Mouse (Mus musculus) layer of hippocampus, adult 11-12 months (tissue): Measurements from ENCODE around the gene Pex26.
A peak's percentile ranks its signal among the peaks of the same experiment; 100 is the strongest.

ENCODE experiments used
- DNase-seq: peaks from one replicate; pipeline ENCODE4 v3.0.0; 2022; ENCODE audit warnings: low spot score

Gene Pex26

DNA sequence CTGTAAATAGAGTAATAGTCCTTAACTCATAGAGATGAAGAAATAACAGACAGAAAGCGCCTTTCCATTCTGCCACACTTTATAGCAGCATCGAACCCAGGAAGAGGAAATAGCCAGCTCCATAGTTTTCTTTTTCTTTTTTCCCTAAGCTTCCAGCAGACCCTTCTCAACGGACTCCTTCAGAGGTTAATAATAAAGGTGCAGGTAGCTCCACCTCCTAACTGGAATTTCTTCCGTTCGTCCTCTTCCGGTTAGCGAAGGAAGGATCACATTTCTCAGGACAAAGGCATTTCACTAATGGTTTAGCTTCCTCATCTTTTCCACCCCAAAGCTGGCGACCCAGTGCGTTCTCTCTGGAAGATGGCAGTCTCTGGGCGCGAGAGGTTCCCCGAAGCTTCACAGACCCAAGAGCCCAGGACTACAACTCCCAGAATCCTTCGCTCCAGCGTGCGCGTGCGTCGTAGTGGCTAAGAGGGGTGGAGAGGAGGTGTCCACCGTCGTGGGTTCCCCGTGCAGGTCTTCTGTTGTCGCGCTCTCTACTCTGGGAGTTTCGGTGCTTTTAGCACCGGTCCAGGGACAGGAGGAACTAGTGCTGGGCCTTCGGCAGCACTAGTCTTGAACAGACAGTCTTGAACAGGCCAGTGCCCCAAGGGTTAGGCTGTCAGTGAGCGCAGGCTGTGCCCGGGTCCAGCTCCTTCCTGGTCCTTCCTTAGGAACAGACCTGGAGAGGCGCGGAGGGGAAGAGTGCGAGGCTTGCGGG is at the start of gene Pex26:
TSS of gene Pex26 (plus strand) at position 254 of the 760 bp plus-strand sequence.
- peak; percentile 92 for DNase-seq

DNA sequence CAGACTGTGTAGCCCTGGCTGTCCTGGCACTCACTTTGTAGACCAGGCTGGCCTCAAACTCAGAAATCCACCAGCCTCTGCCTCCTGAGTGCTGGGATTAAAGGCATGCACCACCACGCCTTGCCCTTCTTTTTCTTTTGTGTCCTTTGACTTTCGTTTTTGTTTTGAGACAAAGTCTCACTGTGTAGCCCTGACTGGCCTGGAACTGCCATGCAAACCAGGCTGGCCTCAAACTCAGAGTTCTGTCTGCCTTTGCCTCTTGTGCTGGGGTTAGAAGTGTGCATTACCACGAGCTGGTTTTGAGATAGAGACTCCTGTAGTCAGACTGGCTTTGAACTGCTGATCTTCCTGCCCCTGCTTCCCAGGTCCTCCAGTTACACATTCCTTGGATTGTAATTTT is 49.2 kb upstream of the Pex26 start:
- no peak for DNase-seq

DNA sequence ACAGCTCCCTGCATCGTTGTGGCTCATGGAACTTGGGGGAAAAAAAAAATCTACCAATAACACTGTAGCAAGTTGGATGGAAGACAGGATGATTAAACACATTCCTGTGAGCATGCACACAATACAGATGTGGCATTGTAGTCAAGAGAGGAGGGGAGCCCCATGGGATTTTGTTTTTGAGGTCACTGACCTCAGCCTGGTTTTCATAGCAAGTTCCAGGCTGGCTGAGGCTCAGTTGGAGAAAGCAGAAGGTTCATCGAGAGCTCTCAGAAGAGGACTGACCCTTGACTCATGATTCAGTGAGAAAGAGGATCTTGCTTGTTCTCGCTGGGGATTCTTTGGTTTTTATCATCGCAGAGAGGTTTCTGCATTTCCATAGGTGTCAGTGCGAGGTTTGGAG is 48.6 kb upstream of the Pex26 start:
- no peak for DNase-seq

DNA sequence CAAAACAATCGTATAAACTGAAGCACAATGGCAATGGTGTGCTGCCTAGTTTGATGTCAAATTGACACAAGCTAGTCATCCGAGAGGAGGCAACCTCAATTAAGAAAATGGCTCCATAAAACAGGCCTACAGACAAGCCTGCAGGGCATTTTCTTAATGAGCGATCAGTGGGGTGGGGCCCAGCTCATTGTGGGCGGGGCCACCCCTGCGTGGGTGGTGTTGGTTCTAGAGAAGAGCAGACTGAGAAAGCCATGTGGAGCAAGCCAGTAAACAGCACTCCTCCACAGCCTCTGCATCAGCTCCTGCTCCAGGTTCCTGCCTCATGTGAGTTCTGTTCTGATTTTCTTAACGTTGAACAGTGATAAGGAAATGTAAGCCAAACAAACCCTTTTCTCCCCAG is 46.2 kb upstream of the Pex26 start:
- no peak for DNase-seq

DNA sequence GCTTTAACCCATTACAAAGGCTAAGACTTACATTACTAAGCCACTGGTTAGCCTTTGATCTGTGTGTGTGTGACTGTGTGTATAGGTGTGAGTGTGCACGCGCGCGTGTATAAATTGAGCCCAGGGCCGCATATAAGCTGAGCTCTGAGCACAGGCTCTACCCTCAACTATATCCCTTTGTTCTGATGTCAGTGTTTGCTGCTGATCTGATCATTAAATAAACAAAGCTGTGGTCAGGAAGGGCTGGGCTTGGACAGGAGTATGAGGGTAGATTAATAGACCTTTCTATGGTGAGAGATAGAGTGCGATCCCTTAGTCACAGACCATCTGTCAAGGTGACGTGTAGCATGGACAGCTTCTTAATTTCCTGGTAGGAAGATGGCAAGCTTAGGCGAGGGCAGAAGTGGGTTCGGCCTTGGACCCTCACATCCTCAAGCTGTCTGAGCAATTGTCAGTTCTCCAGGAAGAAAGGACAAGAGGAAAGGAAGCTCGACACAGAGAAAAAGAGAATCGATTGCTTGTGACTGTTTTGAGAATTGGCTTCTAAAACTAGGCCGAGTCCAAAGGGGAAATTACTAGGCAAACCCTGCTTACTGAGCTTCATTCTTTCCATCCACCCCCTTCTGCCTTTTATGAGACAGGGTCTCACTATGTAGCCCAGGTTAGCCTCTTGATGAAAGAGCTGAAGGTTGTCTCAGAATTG is 45.0 kb upstream of the Pex26 start:
- no peak for DNase-seq

DNA sequence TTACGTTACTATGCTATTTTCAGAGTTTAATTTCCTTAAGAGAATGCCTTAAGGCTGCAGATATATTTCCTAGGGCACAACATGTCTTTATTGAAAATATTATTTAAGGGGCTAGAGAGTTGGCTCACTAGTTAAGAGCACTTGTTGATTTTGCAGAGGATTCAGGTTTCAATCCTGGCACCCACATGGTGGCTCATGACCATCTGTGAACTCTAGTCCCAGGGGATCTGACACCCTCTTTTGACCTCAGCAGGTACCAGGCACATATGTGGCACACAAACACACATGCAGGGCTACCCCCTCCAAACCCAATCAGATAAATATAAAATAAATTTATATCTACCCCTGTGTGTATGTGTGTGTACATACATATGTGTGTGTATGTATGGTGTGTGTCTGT is 44.2 kb upstream of the Pex26 start:
- DNase-seq = no peak

DNA sequence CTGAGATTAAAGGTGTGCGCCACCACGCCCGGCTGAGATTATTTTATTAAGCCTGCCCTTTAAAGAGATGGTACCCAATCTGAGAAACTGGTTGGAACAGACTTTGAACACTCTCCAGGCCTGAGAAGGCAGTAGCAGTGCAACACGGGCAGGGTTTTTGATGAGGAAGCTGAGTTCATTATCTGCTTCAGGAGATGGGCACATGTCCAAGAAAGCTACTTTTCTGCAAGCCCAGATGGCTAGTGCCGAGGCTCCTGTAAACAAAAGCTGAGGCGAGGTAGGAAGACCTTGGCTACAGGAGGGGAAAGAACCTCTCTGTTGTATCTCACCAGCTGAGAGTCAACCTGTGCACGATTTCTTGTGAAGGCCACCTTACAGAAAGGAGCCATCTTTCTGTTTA is 41.2 kb upstream of the Pex26 start:
- DNase-seq = no peak

DNA sequence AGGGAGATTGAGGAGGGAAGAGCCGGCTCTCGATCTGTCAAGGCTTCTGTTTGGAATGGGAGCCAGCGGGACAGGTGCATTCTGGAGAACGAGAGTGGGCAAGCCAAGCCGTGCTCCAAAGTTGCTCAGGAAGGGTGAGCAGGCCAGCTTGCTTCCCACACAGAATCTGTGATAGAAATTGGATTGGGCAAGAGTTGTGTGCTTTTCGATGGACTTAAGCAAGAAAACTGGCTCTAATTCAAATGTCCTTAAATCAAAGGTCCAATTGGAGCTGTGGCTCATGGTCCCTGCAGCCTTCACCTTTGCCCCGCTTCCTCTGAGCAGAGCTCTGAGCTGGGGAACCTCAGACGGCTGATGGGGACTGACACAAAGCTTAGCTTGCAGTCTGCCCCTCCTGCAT is 40.0 kb upstream of the Pex26 start:
- DNase-seq = no peak

DNA sequence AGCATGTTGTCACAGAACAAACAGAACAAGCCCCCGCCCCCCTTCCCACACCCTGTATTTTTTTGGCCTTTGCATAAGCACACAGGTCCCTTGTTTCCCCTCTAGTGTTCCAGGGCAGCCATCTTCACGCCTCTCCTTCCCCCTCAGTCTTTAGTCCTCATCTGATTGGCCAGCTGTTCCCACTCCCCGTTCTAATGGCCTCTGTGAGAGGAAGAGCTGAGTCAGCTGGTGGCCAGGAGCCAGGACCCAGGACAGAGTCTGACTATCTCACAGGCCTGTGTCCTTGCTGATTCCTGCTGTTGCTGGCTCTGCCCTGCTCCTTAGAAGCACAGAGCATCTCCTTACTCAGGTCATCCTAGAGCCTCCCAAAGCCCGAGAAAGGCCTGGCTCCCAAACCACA is 39.4 kb upstream of the Pex26 start:
- no peak for DNase-seq

DNA sequence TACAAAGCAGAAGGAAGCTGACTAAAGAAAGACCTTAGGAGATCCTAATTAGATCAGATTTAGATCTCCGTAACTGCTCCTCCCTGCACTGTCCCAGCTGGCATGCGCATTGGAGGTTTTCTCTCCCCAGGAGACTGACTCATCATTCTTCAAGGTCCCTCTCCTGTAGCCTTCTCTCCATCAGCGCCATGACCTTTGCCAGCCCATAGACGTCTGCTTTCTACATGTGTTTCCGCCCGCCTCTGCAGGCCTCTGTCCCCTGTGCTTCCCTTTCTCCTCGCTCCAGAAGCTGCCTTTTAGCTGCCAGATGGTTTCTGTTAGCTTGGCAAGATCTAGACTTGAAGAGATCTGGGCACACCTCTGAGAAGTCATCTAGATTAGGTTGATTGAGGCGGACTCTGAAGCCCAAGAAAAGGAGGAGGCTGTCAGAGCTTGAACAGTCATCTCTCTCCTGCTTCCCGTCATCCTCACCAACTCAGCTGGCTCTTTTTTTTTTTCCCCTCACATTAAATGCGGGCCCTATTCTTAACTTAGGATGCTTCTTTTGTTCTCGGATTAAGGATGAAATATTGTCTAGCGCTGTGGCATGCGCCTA is 38.4 kb upstream of the Pex26 start:
- DNase-seq = no peak

DNA sequence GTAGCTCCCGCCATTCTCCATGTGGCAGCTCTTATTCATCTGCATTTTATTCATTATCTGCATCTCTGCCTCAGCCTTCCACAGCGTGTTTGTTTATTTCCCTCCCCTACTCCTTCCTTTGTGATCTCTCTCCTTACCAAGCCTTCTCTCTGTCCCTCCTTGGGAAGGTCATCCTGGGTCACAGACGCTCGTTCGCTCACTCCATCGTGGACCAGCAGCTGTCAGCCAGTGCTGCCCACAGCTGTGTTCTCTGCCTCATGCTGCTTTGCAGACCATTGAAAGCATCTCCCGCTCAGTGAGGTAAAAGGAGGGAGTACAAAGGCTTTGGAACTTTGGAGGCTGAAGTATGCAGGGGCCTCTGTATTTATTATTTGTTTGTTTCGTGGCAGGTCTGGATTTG is 37.6 kb upstream of the Pex26 start:
- no peak for DNase-seq

DNA sequence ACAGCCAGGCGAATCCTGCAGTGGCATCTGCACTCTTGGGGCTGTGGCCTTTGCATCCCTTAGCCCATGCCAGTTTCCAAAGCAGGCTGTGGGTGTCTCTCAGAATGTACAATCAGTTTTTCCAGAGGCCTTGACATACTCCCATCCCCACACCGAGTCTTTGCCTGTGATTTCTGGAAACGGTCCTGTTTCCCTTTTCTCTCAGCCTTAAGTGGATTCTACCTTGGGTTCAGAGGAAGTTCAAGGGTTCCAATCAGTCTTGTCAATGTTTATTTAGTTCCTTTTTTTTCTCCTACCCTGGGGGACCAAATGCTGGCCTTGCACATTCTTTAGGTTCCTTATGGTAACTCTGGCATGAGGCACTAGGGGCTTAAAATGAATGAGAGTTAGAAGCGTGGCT is 36.7 kb upstream of the Pex26 start:
- DNase-seq = no peak

DNA sequence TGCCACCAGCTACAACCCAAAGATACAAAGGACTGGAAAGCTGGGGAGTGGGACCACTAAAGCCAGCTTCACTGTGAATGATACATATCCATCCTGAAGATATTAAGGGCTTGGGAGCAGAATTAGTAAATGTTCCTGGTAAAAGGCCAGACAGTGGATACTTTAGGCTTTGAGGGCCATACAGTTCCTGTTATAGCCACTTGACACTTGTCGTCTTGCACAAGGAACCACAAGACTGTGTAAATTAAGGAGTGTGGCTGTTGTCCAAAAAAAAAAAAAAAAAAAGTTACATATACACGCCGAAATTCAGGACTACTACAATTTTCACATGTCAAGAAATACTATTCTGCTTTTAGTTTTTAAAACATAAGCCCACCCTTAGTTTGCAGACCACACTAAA is 35.1 kb upstream of the Pex26 start:
- no peak for DNase-seq

DNA sequence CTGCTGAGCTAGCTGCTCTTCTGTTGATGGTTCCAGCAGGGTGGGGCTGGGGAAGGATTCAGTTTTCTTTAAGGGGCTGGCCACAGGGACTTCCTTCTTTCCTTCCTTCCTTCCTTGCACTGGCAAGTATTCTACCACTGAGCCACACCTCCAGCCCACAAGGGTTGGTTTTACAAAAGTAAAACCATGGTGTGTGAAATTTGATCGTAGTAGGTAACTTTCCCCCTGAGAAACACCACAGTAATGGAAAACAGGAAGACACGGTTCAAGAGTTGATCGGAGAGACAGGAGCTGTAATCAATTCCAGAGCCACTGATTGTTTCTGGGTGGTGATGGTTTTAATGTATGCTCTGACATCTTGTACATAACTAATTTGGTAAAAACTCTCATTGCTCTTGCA is 34.0 kb upstream of the Pex26 start:
- no peak for DNase-seq

DNA sequence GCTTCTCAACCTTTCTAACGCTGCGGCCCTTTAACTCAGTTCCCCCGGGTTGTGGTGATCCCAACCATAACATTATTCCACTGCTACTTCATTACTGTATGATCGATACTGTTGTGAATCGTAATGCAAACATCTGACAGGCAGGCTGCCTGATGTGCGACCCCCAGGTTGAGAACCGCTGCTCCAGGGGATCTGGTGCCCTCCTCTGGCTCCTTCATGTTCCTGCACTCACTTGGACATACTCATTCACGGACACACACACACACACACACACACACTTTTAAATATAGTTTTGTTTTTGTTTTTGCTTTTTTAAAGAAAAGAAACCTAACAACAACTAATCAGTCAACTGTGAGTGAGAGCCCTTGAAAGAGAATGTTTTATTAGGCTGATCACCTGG is 33.3 kb upstream of the Pex26 start:
- no peak for DNase-seq

DNA sequence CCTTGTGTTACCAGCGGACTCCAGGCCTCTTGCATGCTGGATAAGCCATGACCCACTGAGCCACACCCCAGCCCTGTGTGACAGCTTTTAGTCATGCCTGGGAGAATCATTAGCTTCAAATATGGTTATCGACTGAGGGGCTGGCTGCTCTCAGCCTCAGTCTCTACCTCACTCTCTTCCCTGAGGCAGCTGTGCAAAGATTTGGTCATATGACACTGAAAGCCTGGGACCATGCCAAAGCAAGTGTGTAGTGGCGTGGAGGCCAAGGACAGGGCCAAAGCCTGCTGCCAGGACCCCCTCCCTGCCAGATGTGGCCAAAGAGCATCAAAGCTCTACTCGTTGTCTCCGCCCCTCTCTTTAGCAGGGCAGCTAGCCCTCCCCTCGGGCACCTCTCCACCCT is 31.7 kb upstream of the Pex26 start:
- DNase-seq = no peak

DNA sequence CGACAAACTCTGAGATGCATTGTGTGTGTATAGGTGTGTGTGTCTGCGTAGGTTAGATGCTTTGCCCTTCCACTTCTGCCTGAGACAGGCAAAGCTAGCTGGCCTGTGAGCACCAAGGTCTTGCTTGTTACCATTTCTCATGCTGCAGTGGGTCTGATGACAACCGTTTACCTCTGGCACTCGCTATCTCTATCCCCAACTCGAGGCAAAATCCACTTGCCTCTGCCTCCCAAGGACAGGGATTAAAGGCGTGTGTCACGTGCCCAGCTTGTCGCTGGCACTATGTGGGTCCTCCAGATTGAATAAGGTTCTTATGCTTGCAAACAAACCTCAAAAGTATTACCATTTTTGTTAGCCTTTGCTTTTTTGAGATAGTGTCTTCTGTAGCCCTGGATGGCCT is 30.3 kb upstream of the Pex26 start:
- DNase-seq = no peak

DNA sequence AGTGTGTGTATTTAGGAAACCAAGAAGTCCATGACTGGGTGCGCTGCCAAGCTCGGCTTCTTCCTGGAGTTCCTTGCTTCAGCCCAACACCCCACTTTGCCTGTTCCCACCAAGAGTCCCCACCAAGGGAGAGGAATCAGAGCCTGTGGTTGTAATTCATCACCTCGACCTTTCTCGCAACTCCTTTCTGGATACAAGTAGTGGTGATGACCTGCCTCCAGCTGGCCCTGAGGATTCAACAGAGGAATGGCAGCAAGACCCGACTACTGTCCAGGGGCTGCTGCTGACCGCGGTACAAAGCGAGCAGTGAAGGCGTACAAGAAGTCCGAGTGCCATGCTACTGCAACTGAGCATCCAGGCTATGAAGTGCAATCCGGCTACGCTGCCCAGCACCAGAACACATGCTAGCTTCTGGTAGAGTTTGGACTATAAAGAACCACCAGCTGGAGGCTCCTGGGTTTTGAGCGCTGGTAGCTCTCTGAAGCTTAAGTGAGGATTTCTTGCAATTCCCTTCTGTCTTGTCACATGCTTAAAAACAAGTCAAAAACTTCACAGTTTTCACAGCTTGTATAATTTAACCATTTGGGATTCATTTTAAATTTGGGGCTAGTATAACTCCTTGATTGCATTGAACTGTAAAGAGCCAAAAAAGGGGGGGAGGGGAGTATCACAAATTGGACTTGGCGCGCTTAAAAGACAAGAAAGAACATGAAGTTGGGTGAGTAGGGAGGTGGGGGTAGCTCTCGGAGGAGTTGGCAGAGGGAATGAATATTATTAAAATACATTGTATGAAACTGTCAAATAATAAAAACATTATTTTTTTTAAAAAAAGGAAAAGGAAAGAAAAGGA is 28.8 kb upstream of the Pex26 start:
- DNase-seq = no peak

DNA sequence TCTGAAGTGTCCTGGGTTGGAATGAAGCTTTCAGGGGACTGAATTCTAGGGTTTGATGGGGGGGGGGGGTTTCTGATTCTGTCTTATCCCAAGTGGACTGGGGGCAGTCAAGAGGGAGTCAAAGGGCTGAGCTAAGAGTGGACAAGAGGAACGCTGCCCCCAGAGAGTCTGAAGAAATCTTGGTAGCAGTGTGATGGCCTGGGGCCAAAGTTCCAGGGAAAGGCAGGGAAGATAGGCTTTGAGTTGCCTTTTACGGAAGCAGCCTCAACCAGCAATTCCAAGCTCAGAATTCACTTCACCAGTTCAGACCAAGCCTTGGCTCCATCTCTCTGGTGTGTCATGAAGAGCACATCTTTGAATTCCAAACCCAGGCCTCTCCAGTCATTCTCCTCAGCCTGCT is 27.4 kb upstream of the Pex26 start:
- no peak for DNase-seq

DNA sequence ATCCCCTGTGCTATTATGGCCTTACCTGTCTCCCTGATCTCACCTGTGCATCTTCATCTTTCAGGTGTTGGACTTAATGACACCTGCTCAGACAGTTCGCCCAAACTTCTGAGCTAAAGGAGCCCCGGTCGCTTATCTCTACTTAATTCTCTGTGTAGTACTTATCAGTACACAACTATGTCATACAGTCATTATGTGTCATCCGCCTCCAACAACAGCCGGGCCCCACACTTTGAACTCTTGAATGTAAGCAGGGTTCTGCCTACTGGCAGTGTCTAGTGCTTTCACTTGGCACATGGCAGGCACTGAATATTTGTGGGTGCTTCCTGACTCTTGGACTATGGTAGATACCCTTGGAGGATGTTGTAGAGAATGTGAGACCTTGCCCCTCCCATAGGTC is 23.9 kb upstream of the Pex26 start:
- no peak for DNase-seq

DNA sequence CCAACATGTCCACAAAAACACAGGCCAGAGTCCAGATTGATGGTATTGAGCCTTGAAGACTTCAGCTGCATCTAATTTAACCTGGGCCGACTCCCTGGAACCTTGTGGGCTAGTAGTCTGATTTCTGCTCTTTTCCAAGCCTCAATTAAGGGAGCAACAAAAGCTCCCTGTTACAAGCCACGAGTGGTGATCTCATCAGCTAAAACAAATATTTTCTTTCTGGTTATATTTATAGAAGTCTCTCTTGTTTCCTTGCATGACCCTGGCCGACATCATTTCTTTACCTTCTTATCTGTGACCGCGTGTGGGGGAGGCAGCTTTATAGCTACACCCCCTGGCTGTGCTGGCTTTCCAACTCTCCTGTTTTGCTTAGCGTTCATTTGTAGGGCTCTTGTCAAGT is 23.3 kb upstream of the Pex26 start:
- DNase-seq = no peak

DNA sequence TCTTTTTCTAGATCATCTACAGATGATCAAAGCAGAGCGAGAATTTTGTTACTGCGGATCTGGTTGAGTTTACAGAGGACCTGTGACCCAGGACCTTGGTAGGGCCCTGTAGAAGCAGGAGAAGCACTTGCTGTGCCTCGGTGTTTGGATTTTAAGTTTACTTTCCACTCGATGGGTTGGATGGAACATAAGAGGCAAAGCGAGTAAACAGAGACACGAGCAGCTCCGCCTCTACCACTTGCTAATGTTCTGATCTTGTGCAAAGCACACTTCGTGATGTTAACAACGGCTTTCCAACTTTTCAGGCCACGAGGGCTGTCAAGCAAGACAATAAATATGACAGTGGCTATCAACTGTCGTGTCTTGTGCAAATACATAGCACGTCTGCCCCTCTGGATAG is 20.9 kb upstream of the Pex26 start:
- DNase-seq = no peak

DNA sequence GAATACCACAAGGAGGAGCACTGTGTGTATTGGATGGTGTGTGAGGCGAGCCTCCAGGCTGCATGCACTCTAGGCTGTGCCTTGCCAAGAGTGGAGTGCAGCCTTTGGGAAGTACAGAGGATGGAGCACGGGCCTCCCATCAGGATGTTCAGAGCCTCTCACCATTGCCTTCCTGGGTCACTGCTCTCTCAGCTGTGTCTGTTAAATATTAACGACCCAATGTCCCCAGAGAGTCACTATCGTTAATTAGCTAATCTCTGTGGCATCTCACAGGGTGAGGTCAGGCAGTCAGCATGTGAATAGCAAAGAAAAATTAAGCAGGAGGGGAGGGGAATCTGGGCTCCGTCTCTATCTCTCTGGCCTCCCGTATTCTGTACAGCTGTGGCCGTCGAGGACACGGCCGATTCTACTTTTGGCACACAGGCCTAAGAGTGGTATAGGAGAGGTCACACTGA is 17.3 kb upstream of the Pex26 start:
- no peak for DNase-seq
